Mouse (Mus musculus) embryonic facial prominence, embryonic 11.5 days (tissue): ENCODE measurements around the gene Eef2k. TPM values are rescaled to one million over a fixed set of nuclear protein-coding genes. Genes with fewer than 3 reads are reported as not detected.

Experiments used
- polyA plus RNA-seq: library from polyadenylated mRNA; unstranded; fragments of >200 nt; fragmentation: Nextera tagmentation; extraction: Ambion mirVana; gene quantifications from 2 replicates; pipeline ENCODE4 v1.2.1, GENCODE M21; 2014

The Eef2k gene
- polyA plus RNA-seq, 1 experiment from 2014 or later: 8.7 TPM

Other genes with a start within 250 kb of the Eef2k start
- gene Uqcrc2, start 207.7 kb upstream of the Eef2k start, polyA plus RNA-seq: 211 and 221 TPM in 2 replicates
- gene Pdzd9, start 172.5 kb upstream of the Eef2k start, polyA plus RNA-seq: 0.33 and 0.50 TPM in 2 replicates
- 14.7 and 17.8 TPM in 2 replicates for gene Mosmo, start 165.2 kb upstream of the Eef2k start, polyA plus RNA-seq
- 0.13 and 0.24 TPM in 2 replicates for gene Vwa3a, start 103.5 kb upstream of the Eef2k start, polyA plus RNA-seq
- not detected in 2 replicates for gene Gm5737, start 30.5 kb upstream of the Eef2k start, polyA plus RNA-seq
- 22.7 and 22.8 TPM in 2 replicates for gene Polr3e, start 74.9 kb downstream of the Eef2k start, polyA plus RNA-seq
- 12.7 and 14.7 TPM in 2 replicates for gene Cdr2, start 139.5 kb downstream of the Eef2k start, polyA plus RNA-seq
- not detected in 2 replicates for gene Mfsd13b, start 139.7 kb downstream of the Eef2k start, polyA plus RNA-seq
- 272 and 293 TPM in 2 replicates for gene Mettl9, start 191.6 kb downstream of the Eef2k start, polyA plus RNA-seq
- gene Igsf6, start 231.7 kb downstream of the Eef2k start, polyA plus RNA-seq: 0.70 and 0.91 TPM in 2 replicates
- gene Otoa, start 238.8 kb downstream of the Eef2k start, polyA plus RNA-seq: not detected in 2 replicates